Mouse (Mus musculus): Measurements from ENCODE around the gene Map4k4. TPM values are rescaled to one million over a fixed set of nuclear protein-coding genes. Genes with fewer than 3 reads are reported as not detected.
A peak's percentile ranks its signal among the peaks of the same experiment; 100 is the strongest.

Gene Map4k4
- total RNA-seq, 2 experiments from 2014 or later = 175 to 185 TPM

GRCm38 (mm10) chr1:40061359-40061758 lies 160.6 kb downstream of the Map4k4 start:
- intact Hi-C loops (cut with DNase I) = no loop called here
- peak; percentile 18 to 26 for DNase-seq

GRCm38 (mm10) chr1:40063409-40063808 lies 162.7 kb downstream of the Map4k4 start:
- intact Hi-C loops (cut with DNase I) = no loop called here

GRCm38 (mm10) chr1:40064508-40064907 lies 163.8 kb downstream of the Map4k4 start:
- DNase-seq = no peak
- intact Hi-C loops (cut with DNase I) = no loop called here

More at GRCm38 (mm10) chr1:40063409-40063808, 162.7 kb downstream of the Map4k4 start:
- DNase-seq = no peak

GRCm38 (mm10) chr1:40072558-40072957 lies 171.8 kb downstream of the Map4k4 start:
- no peak for DNase-seq
- intact Hi-C loops (cut with DNase I) = no loop called here

GRCm38 (mm10) chr1:40073779-40074178 lies 173.1 kb downstream of the Map4k4 start, which contains the start of gene Il1r2:
TSS of gene Il1r2 (plus strand) at chr1:40074079.
- intact Hi-C loops (cut with DNase I) = no loop called here
- no peak for DNase-seq

Other genes with a start within 250 kb of the Map4k4 start
- gene Creg2, start 249.4 kb upstream of the Map4k4 start, total RNA-seq (2021) = not detected
- gene Rfx8, start 179.9 kb upstream of the Map4k4 start, total RNA-seq (2021) = under 1 TPM; 0.32 to 0.36 TPM
- 1 to 10 TPM; 6.4 to 7.6 TPM for gene Gm3646, start 95.6 kb upstream of the Map4k4 start, total RNA-seq (2021)
- gene Il1r2, start 173.2 kb downstream of the Map4k4 start, total RNA-seq (2021) = under 1 TPM; 0.39 to 0.45 TPM